Mouse (Mus musculus): ENCODE measurements around the gene Tmem141. TPM values are rescaled to one million over a fixed set of nuclear protein-coding genes. Genes with fewer than 3 reads are reported as not detected.

Tmem141 gene
- polyA plus RNA-seq (2021; fragmentation: Nextera tagmentation), result 64.7 and 70.7 TPM in 2 replicates
- long read RNA-seq, experiment 1, transcript Tmem141-206 (4 exons, 975 nt), result major isoform, 14 of 51 reads
- long read RNA-seq, experiment 1, transcript Tmem141-202 (4 exons, 583 nt), result minor isoform, 13 of 51 reads
- long read RNA-seq, experiment 1, transcript Tmem141-205 (5 exons, 795 nt), result minor isoform, 10 of 51 reads
- long read RNA-seq, experiment 1, partial matches to known transcripts, result 3 of 51 reads
- long read RNA-seq, experiment 1, other reads (novel, unspliced or antisense), result 11 of 51 reads
- long read RNA-seq, experiment 2, transcript Tmem141-206 (4 exons, 975 nt), result major isoform, 16 of 47 reads
- long read RNA-seq, experiment 2, transcript Tmem141-205 (5 exons, 795 nt), result minor isoform, 11 of 47 reads
- long read RNA-seq, experiment 2, transcript Tmem141-202 (4 exons, 583 nt), result minor isoform, 14 of 47 reads
- long read RNA-seq, experiment 2, partial matches to known transcripts, result 1 of 47 reads
- long read RNA-seq, experiment 2, other reads (novel, unspliced or antisense), result 5 of 47 reads

DNA sequence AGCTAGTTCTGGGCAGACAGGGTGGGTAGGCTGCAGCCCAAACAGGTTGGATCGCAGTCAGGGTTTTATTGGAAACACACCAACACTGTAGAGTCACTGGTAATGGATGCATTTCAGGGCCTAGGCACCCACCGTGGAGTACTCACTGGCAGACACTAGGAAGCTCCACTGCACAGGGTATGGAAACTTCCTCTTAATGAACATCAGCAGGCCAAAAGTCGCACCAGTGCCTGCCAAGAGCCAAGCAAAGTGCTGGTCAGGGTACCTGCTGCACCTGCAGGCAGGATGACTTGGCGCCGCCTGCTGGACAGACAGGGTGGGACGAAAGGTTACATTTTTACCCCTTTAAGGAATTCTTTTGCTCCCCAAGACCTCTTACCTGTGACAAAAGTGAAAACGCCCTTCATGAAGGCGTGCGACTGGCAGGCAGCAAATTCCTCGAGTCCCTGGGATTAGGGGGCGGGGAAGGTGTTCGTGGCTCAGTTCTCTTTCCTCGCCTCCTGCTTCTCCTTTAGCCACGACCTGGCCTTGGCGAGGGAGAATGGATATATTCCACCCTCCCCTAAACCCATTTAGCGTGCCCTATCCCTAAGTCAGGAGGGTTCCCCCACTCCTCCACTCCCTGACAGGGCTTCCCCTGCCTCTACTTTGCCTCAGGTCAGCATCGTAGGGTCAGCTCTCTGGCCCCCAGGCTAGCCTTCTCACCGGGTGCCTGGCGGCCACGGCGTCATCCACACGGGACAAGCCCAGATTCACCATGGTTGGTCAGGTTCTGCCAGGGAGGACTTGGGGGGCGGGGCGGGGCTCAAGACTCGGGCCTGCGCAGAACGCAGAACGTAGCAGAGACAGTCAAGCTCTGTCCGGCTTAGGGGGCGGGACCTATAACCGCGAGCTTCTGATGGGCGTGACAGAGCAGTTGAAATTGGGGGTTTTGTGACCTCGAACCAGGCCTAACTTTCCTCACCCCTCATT is at the start of gene Tmem141:
Gene Tmem141, minus strand, starts transcription at position 777 of the 972 bp plus-strand sequence.

DNA sequence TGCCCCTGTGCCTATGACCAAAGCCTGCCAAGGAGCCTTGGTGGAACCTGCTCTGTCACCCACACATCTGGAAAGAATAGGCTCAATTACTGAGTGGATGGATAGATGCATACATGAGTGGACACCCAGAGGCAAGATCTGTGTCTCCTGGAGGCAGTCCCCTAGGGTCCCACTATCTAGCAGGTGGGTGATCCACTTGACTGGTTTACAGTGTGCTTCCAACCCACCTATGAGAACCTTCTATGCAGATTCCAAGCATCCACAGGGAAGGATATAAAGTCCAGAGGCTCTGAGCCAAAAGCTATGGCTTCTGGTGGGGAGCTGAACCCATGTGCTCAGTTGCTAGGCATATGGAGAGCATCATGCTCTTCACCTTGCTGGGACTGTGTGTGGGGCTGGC is 35.8 kb upstream of the Tmem141 start, which contains the start of gene Lcn5:
Gene Lcn5, plus strand, starts transcription at position 301 of the 400 bp plus-strand sequence.

GRCm38 (mm10) chr2:25652902-25653301 is 31.1 kb upstream of the Tmem141 start, which contains the start of gene Lcn8:
Gene Lcn8 (plus strand): TSS chr2:25653120.

DNA sequence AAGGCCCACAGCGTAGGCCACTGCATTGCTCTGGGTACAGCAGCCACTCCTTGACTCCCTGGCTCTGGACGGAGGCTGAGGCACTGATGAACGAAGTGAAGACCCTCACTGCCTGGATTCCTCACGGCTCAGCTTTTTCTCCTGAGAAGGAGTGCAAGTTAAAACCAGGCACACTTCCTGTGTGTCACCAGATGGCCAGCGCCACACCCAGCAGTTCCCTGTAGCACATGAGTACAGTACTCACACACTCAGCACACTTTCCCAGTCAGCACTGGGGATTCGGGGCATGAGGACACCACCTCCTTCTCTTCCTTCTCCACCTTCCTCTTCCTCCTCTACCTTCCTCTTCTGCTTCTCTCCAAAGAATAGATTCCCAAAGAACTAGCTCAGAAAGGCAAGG is 6.0 kb upstream of the Tmem141 start, which contains the start of gene Fcna:
Gene Fcna, minus strand, starts transcription at position 220 of the 400 bp plus-strand sequence.

GRCm38 (mm10) chr2:25617578-25617977 is 4.2 kb downstream of the Tmem141 start, which contains the start of gene Ccdc183:
Gene Ccdc183 (minus strand): TSS chr2:25617678.

DNA sequence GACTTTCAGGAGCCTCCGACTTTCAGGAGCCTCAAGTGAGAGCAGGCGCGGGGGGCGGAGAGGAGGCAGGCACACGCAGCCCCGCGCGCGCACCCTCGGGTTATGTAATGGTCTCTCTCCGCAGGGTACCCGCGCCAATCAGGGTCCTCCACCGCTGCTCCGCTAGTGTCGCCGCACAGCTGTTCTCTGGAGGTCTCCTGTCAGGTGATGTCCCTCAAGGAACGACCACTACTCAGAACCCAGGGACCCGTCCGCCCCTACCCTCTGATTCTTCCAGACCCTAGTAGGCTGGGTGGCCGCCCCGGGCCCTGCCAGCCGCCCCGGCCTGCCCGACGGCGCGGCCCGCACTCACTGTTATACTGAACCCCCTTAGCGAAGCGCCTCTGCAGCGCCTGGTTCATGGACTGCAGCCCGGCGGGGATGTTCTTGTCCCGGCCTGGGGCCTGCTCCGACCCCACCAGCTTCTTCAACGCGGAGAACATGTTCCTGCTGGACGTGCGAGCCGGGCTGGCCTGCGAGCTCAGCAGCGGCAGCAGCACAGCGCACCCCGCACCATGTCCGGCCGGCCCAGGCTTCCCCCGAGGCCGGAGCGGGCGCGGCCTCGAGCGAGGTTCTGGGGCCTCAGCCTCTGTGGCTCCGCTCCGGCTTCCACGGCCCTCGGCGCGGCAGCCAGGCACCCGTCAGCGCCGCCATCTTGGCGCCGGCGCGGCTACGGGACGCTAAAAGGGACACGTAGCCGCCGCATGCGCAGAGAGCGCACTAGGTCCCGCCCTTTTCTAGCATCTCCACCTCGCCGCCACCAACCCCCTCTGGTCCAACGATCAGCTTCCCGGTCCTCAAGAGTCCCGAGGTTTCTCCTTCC is 13.8 kb downstream of the Tmem141 start, which contains the start of gene Rabl6:
Gene Rabl6, minus strand, starts transcription at position 761 of the 862 bp plus-strand sequence.

DNA sequence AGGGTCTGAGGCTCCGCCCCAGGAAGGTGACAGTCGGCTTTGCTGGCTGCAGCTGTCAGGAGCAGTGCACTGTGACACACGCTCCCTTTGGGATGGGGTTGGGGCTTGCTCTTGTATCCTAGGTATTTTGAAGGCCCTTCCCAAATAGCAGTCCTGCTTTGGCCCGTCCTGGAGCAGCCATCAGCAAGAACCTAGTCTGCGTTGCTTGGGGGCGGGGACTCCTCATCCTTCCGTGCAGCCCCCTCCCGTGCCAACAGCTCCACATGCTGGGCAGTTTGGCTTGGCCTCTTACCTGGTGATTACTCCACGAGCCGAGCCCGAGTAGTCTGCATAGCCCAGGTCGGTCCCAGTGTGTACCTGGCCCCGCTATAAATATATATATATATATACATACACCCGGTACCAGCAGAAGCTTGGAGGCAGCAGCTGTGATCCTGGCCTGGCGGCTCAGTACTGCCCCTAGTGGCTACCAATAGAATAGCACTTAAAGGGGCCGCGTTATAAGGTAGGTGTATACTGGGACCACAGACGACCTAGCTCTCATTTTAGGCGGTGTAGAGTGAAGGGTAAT is 40.4 kb downstream of the Tmem141 start, which contains the start of gene Ajm1:
Gene Ajm1, minus strand, starts transcription at position 464 of the 571 bp plus-strand sequence.

GRCm38 (mm10) chr2:25574579-25575431 is 47.0 kb downstream of the Tmem141 start, which contains the start of the genes Mamdc4 and Phpt1:
Gene Mamdc4 (minus strand): TSS chr2:25574845.
Gene Phpt1 (minus strand): TSS chr2:25575224.

Other genes starting within 250 kb of the Tmem141 start
- 1.2 and 1.7 TPM in 2 replicates for gene Sapcd2, start 249.7 kb downstream of the Tmem141 start, polyA plus RNA-seq (2021; fragmentation: Nextera tagmentation)
- gene Entpd2, start 226.1 kb downstream of the Tmem141 start, polyA plus RNA-seq (2021; fragmentation: Nextera tagmentation), result 21.4 and 31.9 TPM in 2 replicates
- 232 and 408 TPM in 2 replicates for gene Npdc1, start 222.7 kb downstream of the Tmem141 start, polyA plus RNA-seq (2021; fragmentation: Nextera tagmentation)
- not detected in 2 replicates for gene Fut7, start 198.7 kb downstream of the Tmem141 start, polyA plus RNA-seq (2021; fragmentation: Nextera tagmentation)
- gene Abca2, start 193.3 kb downstream of the Tmem141 start, polyA plus RNA-seq (2021; fragmentation: Nextera tagmentation), result 21.7 and 39.7 TPM in 2 replicates
- gene Clic3, start 165.2 kb downstream of the Tmem141 start, polyA plus RNA-seq (2021; fragmentation: Nextera tagmentation), result 0.68 and 1.1 TPM in 2 replicates
- gene Paxx, start 160.9 kb downstream of the Tmem141 start, polyA plus RNA-seq (2021; fragmentation: Nextera tagmentation), result 121 and 132 TPM in 2 replicates
- 6,798 and 9,400 TPM in 2 replicates for gene Ptgds, start 152.0 kb downstream of the Tmem141 start, polyA plus RNA-seq (2021; fragmentation: Nextera tagmentation)
- gene Lcn12, start 128.1 kb downstream of the Tmem141 start, polyA plus RNA-seq (2021; fragmentation: Nextera tagmentation), result not detected in 2 replicates
- gene Fbxw5, start 121.3 kb downstream of the Tmem141 start, polyA plus RNA-seq (2021; fragmentation: Nextera tagmentation), result 103 and 115 TPM in 2 replicates
- gene C8g, start 120.3 kb downstream of the Tmem141 start, polyA plus RNA-seq (2021; fragmentation: Nextera tagmentation), result 1.4 and 1.7 TPM in 2 replicates
- 9.1 and 11.9 TPM in 2 replicates for gene Traf2, start 75.1 kb downstream of the Tmem141 start, polyA plus RNA-seq (2021; fragmentation: Nextera tagmentation)
- 778 and 803 TPM in 2 replicates for gene Edf1, start 64.2 kb downstream of the Tmem141 start, polyA plus RNA-seq (2021; fragmentation: Nextera tagmentation)
- gene Mamdc4, start 47.2 kb downstream of the Tmem141 start, polyA plus RNA-seq (2021; fragmentation: Nextera tagmentation), result 0.89 and 3.5 TPM in 2 replicates
- gene Phpt1, start 46.8 kb downstream of the Tmem141 start, polyA plus RNA-seq (2021; fragmentation: Nextera tagmentation), result 152 and 173 TPM in 2 replicates
- gene Ajm1, start 40.2 kb downstream of the Tmem141 start, polyA plus RNA-seq (2021; fragmentation: Nextera tagmentation), result 10.3 and 21.2 TPM in 2 replicates
- gene Rabl6, start 13.5 kb downstream of the Tmem141 start, polyA plus RNA-seq (2021; fragmentation: Nextera tagmentation), result 70.0 and 86.7 TPM in 2 replicates
- 0.82 and 0.94 TPM in 2 replicates for gene Ccdc183, start 4.3 kb downstream of the Tmem141 start, polyA plus RNA-seq (2021; fragmentation: Nextera tagmentation)
- 0.28 and 0.49 TPM in 2 replicates for gene Fcna, start 6.0 kb upstream of the Tmem141 start, polyA plus RNA-seq (2021; fragmentation: Nextera tagmentation)
- gene Lcn8, start 31.1 kb upstream of the Tmem141 start, polyA plus RNA-seq (2021; fragmentation: Nextera tagmentation), result not detected in 2 replicates
- gene Lcn5, start 35.9 kb upstream of the Tmem141 start, polyA plus RNA-seq (2021; fragmentation: Nextera tagmentation), result not detected in 2 replicates
- not detected in 2 replicates for gene Lcn6, start 54.8 kb upstream of the Tmem141 start, polyA plus RNA-seq (2021; fragmentation: Nextera tagmentation)
- gene Lcn10, start 60.7 kb upstream of the Tmem141 start, polyA plus RNA-seq (2021; fragmentation: Nextera tagmentation), result not detected in 2 replicates
- not detected in 2 replicates for gene Obp2a, start 78.0 kb upstream of the Tmem141 start, polyA plus RNA-seq (2021; fragmentation: Nextera tagmentation)
- gene Bmyc, start 84.7 kb upstream of the Tmem141 start, polyA plus RNA-seq (2021; fragmentation: Nextera tagmentation), result 213 and 229 TPM in 2 replicates
- gene Obp2b, start 115.0 kb upstream of the Tmem141 start, polyA plus RNA-seq (2021; fragmentation: Nextera tagmentation), result not detected in 2 replicates
- gene Lcn3, start 143.6 kb upstream of the Tmem141 start, polyA plus RNA-seq (2021; fragmentation: Nextera tagmentation), result not detected in 2 replicates
- gene Lcn11, start 155.0 kb upstream of the Tmem141 start, polyA plus RNA-seq (2021; fragmentation: Nextera tagmentation), result not detected in 2 replicates
- not detected in 2 replicates for gene Gm13539, start 160.3 kb upstream of the Tmem141 start, polyA plus RNA-seq (2021; fragmentation: Nextera tagmentation)
- gene Glt6d1, start 193.8 kb upstream of the Tmem141 start, polyA plus RNA-seq (2021; fragmentation: Nextera tagmentation), result not detected in 2 replicates
- gene Lcn9, start 201.1 kb upstream of the Tmem141 start, polyA plus RNA-seq (2021; fragmentation: Nextera tagmentation), result not detected in 2 replicates
- not detected in 2 replicates for gene Sohlh1, start 225.2 kb upstream of the Tmem141 start, polyA plus RNA-seq (2021; fragmentation: Nextera tagmentation)
- 13.8 and 17.4 TPM in 2 replicates for gene Kcnt1, start 241.7 kb upstream of the Tmem141 start, polyA plus RNA-seq (2021; fragmentation: Nextera tagmentation)

Measured in left cerebral cortex, adult 6 months (tissue).